Mouse (Mus musculus): ENCODE results near the gene Golm1. TPM values are rescaled to one million over a fixed set of nuclear protein-coding genes. Genes with fewer than 3 reads are reported as not detected.

Gene Golm1
- total RNA-seq, 2 experiments from 2014 or later, result 4.5 to 11.5 TPM

DNA sequence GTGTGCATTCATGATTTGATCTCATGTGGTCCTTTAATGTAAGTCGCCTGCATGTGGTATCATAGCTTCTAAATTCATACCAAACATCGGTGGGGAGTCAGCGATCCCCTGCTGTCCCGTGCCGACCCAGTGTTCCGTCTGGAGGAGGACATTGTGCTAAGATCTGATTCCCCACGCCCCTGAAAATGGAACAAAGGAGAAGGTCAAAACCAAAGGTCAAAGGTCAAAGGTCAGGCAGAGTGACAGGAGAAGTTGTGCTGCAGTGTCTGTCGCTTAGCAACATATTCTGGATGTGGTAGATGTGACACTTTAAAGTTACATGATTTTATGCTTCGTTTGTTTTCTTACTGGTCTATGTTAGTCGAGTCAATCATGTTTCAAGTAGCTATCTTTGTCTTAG, 15.9 kb upstream of the Golm1 start:
- TF ChIP-seq CTCF (IDR thresholded peaks at IDR 0.05), result no peak
- no peak for DNase-seq
- H3K27ac ChIP-seq, result no peak overlapping the region
- intact Hi-C loops (cut with DNase I), result no loop called here
- no peak overlapping the region for H3K4me3 ChIP-seq

DNA sequence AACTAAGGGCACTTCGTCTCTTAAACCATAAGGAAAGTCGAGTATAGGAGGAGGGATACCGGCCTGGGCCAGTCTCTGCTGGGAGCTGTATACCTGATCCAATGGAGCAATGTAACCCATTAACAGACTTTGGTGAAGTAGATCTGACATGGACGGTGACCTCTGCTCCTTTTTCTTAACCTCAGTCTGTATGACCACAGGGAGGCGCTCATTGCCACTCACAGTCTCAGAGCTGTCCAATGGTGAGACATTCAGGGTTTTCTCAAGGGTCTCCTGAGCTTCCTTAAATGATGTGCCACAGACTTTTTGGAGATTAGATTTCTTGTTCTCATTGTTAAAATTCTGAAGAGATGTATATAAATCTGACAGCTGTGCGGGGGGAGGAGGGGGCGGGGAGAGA, 15.0 kb upstream of the Golm1 start:
- no peak for TF ChIP-seq CTCF (IDR thresholded peaks at IDR 0.05)
- no peak overlapping the region for H3K27ac ChIP-seq
- intact Hi-C loops (cut with DNase I), result no loop called here
- no peak overlapping the region for H3K4me3 ChIP-seq
- no peak for DNase-seq

DNA sequence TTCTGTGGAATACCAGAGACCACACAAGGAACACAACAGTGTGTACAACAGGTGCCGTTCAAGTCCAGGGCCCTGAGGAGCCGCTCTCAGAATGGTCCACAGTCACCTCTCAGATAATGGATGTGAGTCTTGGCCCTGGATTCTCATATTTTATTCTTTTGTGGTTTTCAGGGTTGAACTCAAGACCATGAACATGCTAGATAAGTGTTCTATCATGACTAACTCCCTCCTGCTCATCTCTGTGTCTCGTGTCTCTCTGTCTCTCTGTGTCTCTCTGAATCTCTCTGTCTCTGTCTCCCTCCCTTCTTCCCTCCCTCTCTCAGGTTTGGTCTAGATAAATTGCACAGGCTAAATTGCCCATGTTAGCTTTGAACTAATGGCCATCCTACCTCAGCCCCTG, 14.2 kb upstream of the Golm1 start:
- Histone ChIP-seq H3K4me3 (no peak overlapping the region), H3K27ac (no peak overlapping the region)
- no peak for TF ChIP-seq CTCF (IDR thresholded peaks at IDR 0.05)
- intact Hi-C loops (cut with DNase I), result no loop called here
- DNase-seq, result no peak

DNA sequence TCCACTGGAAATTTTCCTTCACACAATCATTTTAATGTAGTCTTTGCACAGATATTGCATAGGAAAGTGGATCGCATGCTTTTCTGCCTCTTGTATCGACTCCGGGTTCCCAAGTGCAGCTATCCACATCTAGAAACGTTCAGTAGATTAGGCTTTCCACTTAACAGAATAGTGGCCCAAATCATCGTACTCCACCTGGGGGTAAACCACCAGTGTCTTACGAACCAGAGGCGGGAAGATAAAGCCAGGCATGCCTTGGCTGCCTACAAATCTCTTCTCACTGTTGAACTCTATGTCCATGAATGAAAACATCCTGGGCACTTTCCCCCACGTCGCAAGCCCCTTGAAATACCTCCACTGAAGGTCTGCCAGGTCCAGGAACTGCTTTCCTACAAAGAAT, 13.7 kb upstream of the Golm1 start:
- intact Hi-C loops (cut with DNase I), result no loop called here
- no peak for DNase-seq
- TF ChIP-seq CTCF (IDR thresholded peaks at IDR 0.05), result no peak
- no peak overlapping the region for H3K4me3 ChIP-seq
- H3K27ac ChIP-seq, result no peak overlapping the region

DNA sequence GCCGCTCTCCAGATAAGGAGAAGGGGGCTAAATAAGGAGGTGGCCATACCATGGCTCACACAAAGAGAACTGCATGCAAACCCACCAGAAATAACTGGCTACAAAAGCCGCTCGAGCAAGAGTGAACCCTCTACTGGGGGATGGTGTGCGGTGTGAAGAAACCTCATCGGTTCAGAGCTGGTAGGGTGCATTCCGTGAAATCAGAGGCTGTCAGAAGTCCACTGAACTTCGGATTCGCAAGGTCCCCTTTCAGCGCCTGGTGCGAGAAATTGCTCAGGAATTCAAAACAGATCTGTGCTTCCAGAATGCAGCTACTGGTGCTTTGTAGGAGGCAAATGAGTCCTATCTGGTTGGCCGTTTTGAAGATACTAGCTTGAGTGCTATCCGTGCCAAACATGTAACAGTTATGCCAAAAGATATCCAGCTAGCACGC, 12.7 kb upstream of the Golm1 start:
- H3K27ac ChIP-seq, result no peak overlapping the region
- intact Hi-C loops (cut with DNase I), result no loop called here
- no peak for DNase-seq
- TF ChIP-seq CTCF (IDR thresholded peaks at IDR 0.05), result peak; percentile 53
- H3K4me3 ChIP-seq, result peak overlapping the region; percentile 43

DNA sequence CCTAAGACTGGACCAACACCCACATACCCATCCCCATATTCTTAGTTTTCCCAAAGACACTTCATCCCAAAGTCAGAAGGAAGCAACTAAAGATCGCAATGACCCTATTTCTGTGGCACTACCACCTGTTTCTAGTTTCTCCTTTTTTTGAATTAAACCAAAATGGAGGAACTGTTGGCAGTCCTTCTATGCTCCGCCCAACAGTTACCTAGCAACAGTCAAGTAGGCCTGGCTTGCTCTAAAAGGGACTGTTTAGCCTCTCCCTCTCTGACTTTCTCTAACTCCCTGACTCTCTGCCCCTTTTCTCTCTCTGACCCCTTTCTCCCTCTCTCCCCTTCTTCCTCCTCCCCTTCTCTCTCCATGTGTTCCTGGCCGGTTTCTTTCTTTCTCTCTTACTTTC, 9.6 kb upstream of the Golm1 start:
- no peak for DNase-seq
- Histone ChIP-seq H3K4me3 (no peak overlapping the region), H3K27ac (no peak overlapping the region)
- no peak for TF ChIP-seq CTCF (IDR thresholded peaks at IDR 0.05)
- intact Hi-C loops (cut with DNase I), result no loop called here

DNA sequence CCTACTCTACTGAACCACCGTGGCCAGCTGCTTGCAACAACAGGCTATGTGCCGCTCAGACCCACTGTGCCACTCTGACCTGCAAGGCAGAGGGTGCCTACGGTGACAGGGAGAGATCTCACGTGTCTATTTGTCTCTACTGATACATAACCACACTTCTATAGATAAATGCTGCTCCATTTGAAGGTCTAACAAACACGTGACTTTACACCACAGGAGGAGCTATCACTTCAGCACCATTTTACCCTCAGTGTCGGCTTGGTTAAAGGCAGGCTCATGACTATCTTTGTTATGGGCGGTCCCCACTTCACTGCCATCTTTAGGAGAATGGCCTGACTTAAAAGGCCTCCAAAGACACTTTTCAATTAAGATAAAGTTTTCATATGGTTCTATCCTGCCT, 7.0 kb upstream of the Golm1 start:
- Histone ChIP-seq H3K4me3 (no peak overlapping the region), H3K27ac (no peak overlapping the region)
- intact Hi-C loops (cut with DNase I), result no loop called here
- DNase-seq, result no peak
- no peak for TF ChIP-seq CTCF (IDR thresholded peaks at IDR 0.05)

DNA sequence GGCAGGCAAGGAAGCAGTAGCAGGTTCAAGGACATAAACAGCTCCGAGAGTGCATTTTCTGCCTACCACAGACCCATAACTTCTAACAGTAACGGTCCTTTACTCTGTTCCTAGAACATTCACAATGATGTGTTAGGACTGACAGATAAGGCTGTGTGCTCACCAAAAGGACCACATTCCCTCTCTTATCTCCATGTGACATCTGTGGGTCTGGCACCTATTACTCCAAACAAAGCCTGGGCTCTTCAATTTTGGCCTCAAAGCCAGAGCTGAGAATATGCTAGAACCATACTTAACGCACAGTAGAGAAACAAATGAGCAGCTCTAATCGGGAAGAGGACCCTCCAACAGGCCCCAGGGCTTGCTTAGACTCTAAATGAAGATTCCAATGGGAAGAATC, 4.3 kb upstream of the Golm1 start:
- no peak overlapping the region for H3K27ac ChIP-seq
- no peak for DNase-seq
- intact Hi-C loops (cut with DNase I), result no loop called here
- H3K4me3 ChIP-seq, result no peak overlapping the region
- no peak for TF ChIP-seq CTCF (IDR thresholded peaks at IDR 0.05)

DNA sequence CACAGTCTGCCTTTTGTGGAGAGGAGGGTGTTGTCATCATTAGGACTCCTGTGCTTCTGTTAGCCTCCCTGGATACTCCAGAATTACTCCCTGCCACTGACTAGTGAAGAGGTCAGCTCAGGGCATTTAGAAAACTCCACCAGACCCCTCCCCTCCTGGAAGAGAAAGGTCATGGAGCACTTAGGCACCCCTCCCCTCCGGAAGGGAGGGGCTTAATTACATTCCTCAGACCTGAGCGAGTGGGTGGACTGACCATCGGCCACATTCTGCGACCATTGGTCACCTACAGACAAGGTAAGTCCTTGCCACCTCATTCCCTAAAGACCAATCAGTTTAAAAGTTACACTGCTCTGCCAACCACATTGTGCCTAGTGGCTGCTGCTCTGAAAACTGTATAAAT, 3.7 kb upstream of the Golm1 start:
- intact Hi-C loops (cut with DNase I), result no loop called here
- Histone ChIP-seq H3K4me3 (no peak overlapping the region), H3K27ac (no peak overlapping the region)
- no peak for DNase-seq
- TF ChIP-seq CTCF (IDR thresholded peaks at IDR 0.05), result no peak

DNA sequence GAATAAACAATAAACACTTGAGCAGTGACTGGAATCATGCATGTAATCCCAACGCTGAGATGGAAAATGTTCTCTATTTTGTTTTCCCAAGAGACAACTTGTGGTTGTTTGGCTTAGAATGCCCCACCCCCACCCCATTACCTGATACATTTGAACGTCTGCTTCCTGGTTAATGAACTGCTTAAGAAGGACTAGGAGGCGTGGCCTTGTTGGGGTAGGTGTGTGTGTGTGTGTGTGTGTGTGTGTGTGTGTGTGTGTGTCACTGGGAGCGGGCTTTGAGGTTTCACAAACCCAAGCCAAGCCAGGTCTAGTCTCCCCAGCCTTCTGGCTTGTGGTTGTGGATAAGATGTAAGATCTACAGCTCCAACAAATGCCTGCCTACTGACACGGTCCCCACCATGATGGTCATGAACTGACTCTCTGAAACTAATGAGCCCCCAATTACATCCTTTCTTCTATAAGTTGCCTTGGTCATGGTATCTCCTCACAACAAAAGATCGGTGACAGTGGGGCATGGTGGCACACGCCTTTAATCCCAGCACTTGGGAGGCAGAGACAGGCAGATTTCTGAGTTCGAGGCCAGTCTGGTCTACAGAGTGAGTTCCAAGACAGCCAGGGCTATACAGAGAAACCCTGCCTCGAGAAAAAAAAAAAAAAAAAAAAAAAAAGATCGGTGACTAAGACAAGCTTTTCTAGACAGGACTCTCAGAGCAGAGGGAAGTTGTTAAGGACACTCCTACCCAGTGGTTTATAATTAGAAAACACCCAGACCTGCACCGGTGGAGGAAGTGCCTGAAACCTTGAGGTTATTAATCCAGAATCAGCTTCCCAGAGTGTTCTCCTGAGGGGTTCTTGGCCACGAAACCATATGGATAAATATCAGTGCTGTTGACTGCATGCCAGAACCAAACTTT, 962 bp upstream of the Golm1 start:
- Histone ChIP-seq H3K4me3 (no peak overlapping the region), H3K27ac (no peak overlapping the region)
- TF ChIP-seq CTCF (IDR thresholded peaks at IDR 0.05), result no peak
- intact Hi-C loops (cut with DNase I), result no loop called here
- DNase-seq, result no peak

DNA sequence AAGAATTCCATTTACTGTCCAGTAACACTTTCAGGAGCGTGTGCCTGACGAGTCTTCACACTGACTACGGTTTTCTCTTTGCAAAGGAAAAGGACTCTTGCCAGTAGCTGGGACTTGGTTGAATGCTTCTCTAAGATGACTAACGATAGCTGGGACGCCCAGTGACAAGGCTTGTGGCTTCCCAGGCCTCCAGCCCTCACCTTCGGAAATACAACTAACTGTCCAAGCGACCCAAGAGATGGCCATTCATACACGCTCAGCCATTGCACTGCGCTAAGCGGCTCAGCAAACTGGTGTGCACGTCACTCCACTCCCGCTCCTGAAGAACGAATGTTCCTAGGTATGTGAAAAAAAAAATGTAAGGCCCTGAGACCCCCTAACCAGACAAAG, 855 bp downstream of the Golm1 start:
- TF ChIP-seq CTCF (IDR thresholded peaks at IDR 0.05), result no peak

DNA sequence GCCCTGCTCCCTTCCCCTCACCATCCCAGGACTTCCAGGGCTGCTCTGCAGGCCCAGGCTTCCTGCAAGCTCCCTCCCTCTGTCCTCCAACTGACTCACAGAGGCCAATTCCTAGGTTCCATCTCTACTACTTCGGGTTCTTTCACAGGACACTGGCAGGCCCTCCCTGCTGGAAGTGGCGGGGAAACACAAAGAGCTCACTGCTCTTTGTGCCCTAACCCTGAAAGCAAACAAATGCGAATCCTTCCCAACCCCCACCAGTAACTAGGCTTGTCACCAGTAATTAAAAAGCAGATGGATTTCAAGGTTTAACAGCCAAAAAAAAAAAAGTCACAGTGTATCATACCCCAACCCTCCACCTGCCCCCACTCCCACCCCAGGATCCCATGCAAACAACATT, 1.4 kb downstream of the Golm1 start:
- DNase-seq, result no peak
- Histone ChIP-seq H3K4me3 (no peak overlapping the region; the same call in 1 of the 2 replicates), H3K27ac (no peak overlapping the region)
- no peak for TF ChIP-seq CTCF (IDR thresholded peaks at IDR 0.05)
- intact Hi-C loops (cut with DNase I), result no loop called here

More for the DNA sequence above, 855 bp downstream of the Golm1 start:
- H3K4me3 ChIP-seq, result peak overlapping the region; percentile 90
- H3K27ac ChIP-seq, result peak overlapping the region; percentile 82; the same call in 1 of the 2 replicates
- intact Hi-C loops (cut with DNase I), result no loop called here
- no peak for DNase-seq

DNA sequence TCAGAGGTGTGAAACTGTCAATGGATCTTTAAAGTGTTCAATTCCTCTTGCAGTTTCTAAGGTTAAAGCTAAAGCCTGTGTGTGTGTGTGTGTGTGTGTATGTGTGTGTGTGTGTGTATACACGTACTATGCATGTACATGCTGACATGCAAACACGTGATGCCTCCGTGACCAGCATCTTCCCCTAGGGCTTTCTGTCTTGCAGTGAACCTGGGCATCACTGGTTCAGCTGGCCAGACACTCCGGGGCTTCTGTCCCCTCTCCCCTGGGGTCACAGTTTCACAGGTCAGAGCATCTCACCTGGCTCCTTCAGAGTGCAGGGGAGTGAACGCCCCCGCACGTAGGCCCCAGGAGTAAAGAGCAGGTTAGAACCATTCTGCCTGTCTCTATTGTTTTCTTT, 2.0 kb downstream of the Golm1 start:
- intact Hi-C loops (cut with DNase I), result no loop called here
- no peak for DNase-seq
- H3K4me3 ChIP-seq, result no peak overlapping the region
- no peak for TF ChIP-seq CTCF (IDR thresholded peaks at IDR 0.05)
- H3K27ac ChIP-seq, result no peak overlapping the region

DNA sequence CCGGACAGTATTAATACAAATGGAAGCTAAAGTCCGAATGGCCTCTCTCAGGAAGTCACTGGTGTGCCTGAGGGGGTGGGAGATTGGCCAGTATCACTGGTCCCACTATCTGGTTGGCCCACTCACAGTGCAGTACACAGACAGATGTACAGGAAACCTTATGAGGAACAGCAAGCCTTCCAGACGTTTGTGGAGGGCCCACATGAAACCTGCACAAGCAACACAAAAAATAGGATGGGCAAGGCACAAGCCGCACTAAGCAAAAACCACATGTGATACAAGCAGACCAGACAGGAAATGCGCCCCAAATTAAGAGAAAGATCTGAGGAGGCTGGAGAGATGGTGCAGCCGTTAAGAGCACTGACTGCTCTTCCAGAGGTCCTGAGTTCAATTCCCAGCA, 3.4 kb downstream of the Golm1 start:
- TF ChIP-seq CTCF (IDR thresholded peaks at IDR 0.05), result no peak
- H3K27ac ChIP-seq, result no peak overlapping the region
- DNase-seq, result no peak
- no peak overlapping the region for H3K4me3 ChIP-seq
- intact Hi-C loops (cut with DNase I), result no loop called here

All from gastrocnemius, adult 2 months (tissue).